In the genomic region with DNA sequence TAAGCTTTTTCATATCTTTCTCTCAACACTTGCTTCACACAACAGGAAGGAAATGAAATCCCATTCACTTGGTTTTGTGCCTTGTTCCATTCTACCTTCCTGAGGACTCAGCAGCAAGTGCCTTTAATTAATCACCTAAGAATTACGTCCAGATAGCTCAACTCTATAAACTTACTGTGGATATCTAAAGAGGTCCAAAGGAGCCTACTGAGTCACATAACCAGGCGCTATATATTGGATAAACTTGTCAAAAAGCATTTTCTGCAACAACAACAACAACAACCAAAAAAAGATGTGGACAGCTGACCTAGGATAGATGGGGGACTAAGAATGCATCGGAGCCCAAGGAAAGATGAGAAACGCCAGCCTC, we compare ENCODE assay signal across 8 mouse cellular contexts. TPM values are rescaled to one million over a fixed set of nuclear protein-coding genes. Genes with fewer than 3 reads are reported as not detected.
A peak's percentile ranks its signal among the peaks of the same experiment; 100 is the strongest.
DNase-seq lines count a peak whose midpoint lies in the region; ATAC-seq and TF ChIP-seq lines count a peak whose summit lies in the region.

No protein-coding gene starts in this region.

- no peak for ATAC-seq in heart, postnatal 0 days (ENCODE audit: insufficient read depth, low read depth)
- ATAC-seq in hindbrain, embryonic 12.5 days (ENCODE audit: low FRiP score), result no peak
- ATAC-seq in midbrain, embryonic 12.5 days (ENCODE audit: low FRiP score, low read depth), result no peak

- no peaks in the 10 kb centered on the region for H3K9me3 ChIP-seq in heart, postnatal 0 days (replicated peaks; ENCODE audit: control insufficient read depth, low read length)
- H3K9me3 ChIP-seq in hindbrain, embryonic 12.5 days (replicated peaks), result no peaks in the 10 kb centered on the region
- H3K9me3 ChIP-seq in midbrain, embryonic 12.5 days, result no peaks in the 10 kb centered on the region

- TF ChIP-seq CTCF in heart, postnatal 0 days (IDR thresholded peaks at IDR 0.05; ENCODE audit: low read depth), result no peak

- H3K27ac ChIP-seq in heart, postnatal 0 days (ENCODE audit: low read depth), result peak overlapping the region; percentile 96
- H3K27ac ChIP-seq in hindbrain, embryonic 12.5 days, result peak overlapping the region; percentile 99
- H3K27ac ChIP-seq in midbrain, embryonic 12.5 days (replicated peaks), result peak overlapping the region; percentile 99

- peaks cover 30% of the 10 kb centered on the region for H3K4me1 ChIP-seq in heart, postnatal 0 days (ENCODE audit: control insufficient read depth, insufficient read depth)
- peaks cover 13% of the 10 kb centered on the region for H3K4me1 ChIP-seq in hindbrain, embryonic 12.5 days
- H3K4me1 ChIP-seq in midbrain, embryonic 12.5 days, result peaks cover 19% of the 10 kb centered on the region

- 3% methylated on average over 4 of the region's 4 CpGs for WGBS in heart, postnatal 0 days
- WGBS in hindbrain, embryonic 12.5 days, result 0% methylated on average over 4 of the region's 4 CpGs
- WGBS in midbrain, embryonic 12.5 days, result 1% methylated on average over 4 of the region's 4 CpGs

- H3K4me2 ChIP-seq in heart, postnatal 0 days (ENCODE audit: low read depth, low read length), result peak overlapping the region; percentile 74
- H3K4me2 ChIP-seq in hindbrain, embryonic 12.5 days (replicated peaks), result peak overlapping the region; percentile 67
- H3K4me2 ChIP-seq in midbrain, embryonic 12.5 days (replicated peaks), result peak overlapping the region; percentile 70

- TF ChIP-seq EP300 in heart, postnatal 0 days (IDR thresholded peaks at IDR 0.05; ENCODE audit: low read depth), result no peak

- DNase-seq in heart, postnatal 0 days (ENCODE audit: low spot score), result no peak
- no peak for DNase-seq in heart, adult 11 months
- peak; percentile 34 for DNase-seq in MN1 (ENCODE audit: low spot score)
- DNase-seq in ovary, postnatal 14 days (ENCODE audit: low spot score), result no peak
- no peak for DNase-seq in kidney, adult 8-10 months
- DNase-seq in ovary, postnatal 36 days (ENCODE audit: low spot score), result no peak

- H3K36me3 ChIP-seq in heart, postnatal 0 days (replicated peaks; ENCODE audit: control insufficient read depth, insufficient read depth, low read length), result no peaks in the 10 kb centered on the region
- H3K36me3 ChIP-seq in hindbrain, embryonic 12.5 days, result no peaks in the 10 kb centered on the region
- no peaks in the 10 kb centered on the region for H3K36me3 ChIP-seq in midbrain, embryonic 12.5 days

- H3K27me3 ChIP-seq in heart, postnatal 0 days (ENCODE audit: control insufficient read depth, insufficient read depth, low read length), result no peaks in the 10 kb centered on the region
- no peaks in the 10 kb centered on the region for H3K27me3 ChIP-seq in hindbrain, embryonic 12.5 days
- no peaks in the 10 kb centered on the region for H3K27me3 ChIP-seq in midbrain, embryonic 12.5 days

- H3K4me3 ChIP-seq in heart, postnatal 0 days (ENCODE audit: low read depth, low read length), result peak overlapping the region; percentile 98
- peak overlapping the region; percentile 98 for H3K4me3 ChIP-seq in hindbrain, embryonic 12.5 days
- peak overlapping the region; percentile 98 for H3K4me3 ChIP-seq in midbrain, embryonic 12.5 days

- H3K9ac ChIP-seq in heart, postnatal 0 days (replicated peaks; ENCODE audit: low read depth, low read length), result peak overlapping the region; percentile 93
- H3K9ac ChIP-seq in hindbrain, embryonic 12.5 days, result peak overlapping the region; percentile 93
- H3K9ac ChIP-seq in midbrain, embryonic 12.5 days (replicated peaks), result peak overlapping the region; percentile 87

RNA-seq across cellular contexts. Expression of gene Rasal2, which starts 1.1 kb away (rescaled TPM):
- total RNA-seq in heart, postnatal 0 days (2014; rRNA removed; ENCODE audit: low replicate concordance), result 28.9 and 35.9 TPM in 2 replicates
- polyA plus RNA-seq in heart, postnatal 0 days (2015; fragmentation: Nextera tagmentation; extraction: Ambion mirVana), result 18.5 and 20.2 TPM in 2 replicates
- 36.1 and 38.7 TPM in 2 replicates for polyA plus RNA-seq in hindbrain, embryonic 12.5 days (2016; fragmentation: Nextera tagmentation; extraction: Ambion mirVana)
- polyA plus RNA-seq in midbrain, embryonic 12.5 days (2016; fragmentation: Nextera tagmentation; extraction: Ambion mirVana), result 36.4 and 43.7 TPM in 2 replicates

RNA-seq across cellular contexts. Expression of gene Cryzl2, which starts 47.1 kb away (rescaled TPM):
- 31.0 and 45.7 TPM in 2 replicates for total RNA-seq in heart, postnatal 0 days (2014; rRNA removed; ENCODE audit: low replicate concordance)
- polyA plus RNA-seq in heart, postnatal 0 days (2015; fragmentation: Nextera tagmentation; extraction: Ambion mirVana), result 38.1 and 38.5 TPM in 2 replicates
- 6.0 and 9.4 TPM in 2 replicates for polyA plus RNA-seq in hindbrain, embryonic 12.5 days (2016; fragmentation: Nextera tagmentation; extraction: Ambion mirVana)
- 7.5 and 8.2 TPM in 2 replicates for polyA plus RNA-seq in midbrain, embryonic 12.5 days (2016; fragmentation: Nextera tagmentation; extraction: Ambion mirVana)
